Mouse (Mus musculus) embryonic facial prominence, embryonic 14.5 days (tissue): ENCODE measurements at regions not wholly inside any gene's neighbourhood (a gene's known extent, or its start where the extent isn't known, plus 50 kb on each side); places are given as distances from the start of the nearest gene placed in this dataset.

ENCODE experiments used
- ATAC-seq: fragments of 200-750 bp; cut with Nextera tagmentation; 2 replicates; pipeline ENCODE4 v1.8.0; 2017; ENCODE audit warnings: low read depth, moderate number of reproducible peaks, moderate TSS enrichment
- DNase-seq: peaks from one replicate; pipeline ENCODE4 v3.0.0-alpha.2; 2015; ENCODE audit warnings: low spot score
- H3K27ac ChIP-seq: fragments of 300-500 bp; sonication (generic); replicated peaks from 2 replicates; pipeline ENCODE4 v1.5.1; 2014; ENCODE audit warnings: low read depth, mild to moderate bottlenecking, low read length, moderate library complexity
- H3K27me3 ChIP-seq: fragments of 300-500 bp; sonication (generic); replicated peaks from 2 replicates; pipeline ENCODE4 v1.6.1; 2014; ENCODE audit warnings: low read length; ENCODE audit not compliant: control insufficient read depth, insufficient read depth
- H3K36me3 ChIP-seq: fragments of 300-500 bp; sonication (generic); 2 replicates; pipeline ENCODE4 v1.6.1; 2014; ENCODE audit warnings: low read length, mixed read lengths; ENCODE audit not compliant: control insufficient read depth, insufficient read depth
- H3K4me1 ChIP-seq: fragments of 300-500 bp; sonication (generic); 2 replicates; pipeline ENCODE4 v1.6.1; 2014; ENCODE audit warnings: antibody characterized with exemption, low read length; ENCODE audit not compliant: control insufficient read depth, insufficient read depth
- H3K4me2 ChIP-seq: fragments of 300-500 bp; sonication (generic); 2 replicates; pipeline ENCODE4 v1.6.1; 2014; ENCODE audit warnings: low read depth, mild to moderate bottlenecking, low read length, moderate library complexity, mixed read lengths
- H3K4me3 ChIP-seq: fragments of 300-500 bp; sonication (generic); 2 replicates; pipeline ENCODE4 v1.5.1; 2014; ENCODE audit warnings: low read depth, mild to moderate bottlenecking, low read length
- H3K9ac ChIP-seq: fragments of 300-500 bp; sonication (generic); 2 replicates; pipeline ENCODE4 v1.6.1; 2014; ENCODE audit warnings: low read depth, mild to moderate bottlenecking, low read length, moderate library complexity, mixed read lengths
- H3K9me3 ChIP-seq: fragments of 300-500 bp; sonication (generic); 2 replicates; pipeline ENCODE4 v1.6.1; 2016; ENCODE audit warnings: low read length; ENCODE audit not compliant: control insufficient read depth
- WGBS: fragments of 180-500 bp; shearing (Covaris S2); extraction: QIAGEN DNeasy Blood & Tissue Kit; methylation state at CpG from one replicate; pipeline ENCODE4 v1.1.7; 2014; 5-methylcytosine and 5-hydroxymethylcytosine counted together

GRCm38 (mm10) chr17:10112118-10112517, 207.5 kb downstream of the Qk start:
- Histone ChIP-seq H3K9me3 (no peaks in the 10 kb centered on the region), H3K27ac (no peak overlapping the region), H3K4me2 (no peak overlapping the region), H3K4me3 (no peak overlapping the region), H3K36me3 (no peaks in the 10 kb centered on the region), H3K9ac (no peak overlapping the region), H3K4me1 (no peaks in the 10 kb centered on the region), H3K27me3 (no peaks in the 10 kb centered on the region; the same call in 1 of the 2 replicates)
- DNase-seq, result no peak
- 89% methylated on average over 2 of the region's 2 CpGs for WGBS
- ATAC-seq, result no peak

- Histone ChIP-seq H3K36me3 (no peaks in the 10 kb centered on the region), H3K27me3 (no peaks in the 10 kb centered on the region; the same call in 1 of the 2 replicates), H3K27ac (no peak overlapping the region), H3K9ac (no peak overlapping the region), H3K4me2 (no peak overlapping the region), H3K4me3 (no peak overlapping the region), H3K4me1 (no peaks in the 10 kb centered on the region), H3K9me3 (no peaks in the 10 kb centered on the region)
- ATAC-seq (no peak), DNase-seq (no peak)
Measured at GRCm38 (mm10) chr17:10110375-10110675, 209.3 kb downstream of the Qk start.

GRCm38 (mm10) chr17:10109511-10110374, 209.9 kb downstream of the Qk start:
- H3K9me3 ChIP-seq, result no peaks in the 10 kb centered on the region
- H3K9ac ChIP-seq, result no peak overlapping the region
- no peak overlapping the region for H3K4me2 ChIP-seq
- no peak for ATAC-seq
- WGBS, result 58% methylated on average over 8 of the region's 8 CpGs
- DNase-seq, result no peak
- no peaks in the 10 kb centered on the region for H3K36me3 ChIP-seq
- H3K4me1 ChIP-seq, result no peaks in the 10 kb centered on the region
- no peak overlapping the region for H3K4me3 ChIP-seq
- no peak overlapping the region for H3K27ac ChIP-seq
- H3K27me3 ChIP-seq, result no peaks in the 10 kb centered on the region; the same call in 1 of the 2 replicates

GRCm38 (mm10) chr17:10105299-10105698, 214.4 kb downstream of the Qk start:
- no peak overlapping the region for H3K4me2 ChIP-seq
- H3K4me3 ChIP-seq, result no peak overlapping the region
- H3K36me3 ChIP-seq, result no peaks in the 10 kb centered on the region
- H3K9me3 ChIP-seq, result no peaks in the 10 kb centered on the region
- H3K9ac ChIP-seq, result no peak overlapping the region
- H3K27ac ChIP-seq, result no peak overlapping the region
- WGBS, result 65% methylated on average over 3 of the region's 3 CpGs
- DNase-seq (no peak), ATAC-seq (no peak; the same call in 1 of the 2 replicates)
- no peaks in the 10 kb centered on the region for H3K27me3 ChIP-seq
- H3K4me1 ChIP-seq, result no peaks in the 10 kb centered on the region

- Histone ChIP-seq H3K4me1 (peaks cover 8% of the 10 kb centered on the region), H3K4me3 (no peak overlapping the region), H3K27ac (no peak overlapping the region), H3K9me3 (no peaks in the 10 kb centered on the region), H3K27me3 (no peaks in the 10 kb centered on the region), H3K9ac (no peak overlapping the region), H3K4me2 (no peak overlapping the region), H3K36me3 (no peaks in the 10 kb centered on the region)
- peak; percentile 59 for DNase-seq
- peak; percentile 57; the same call in 1 of the 2 replicates for ATAC-seq
- 44% methylated on average over 4 of the region's 4 CpGs for WGBS
Measured at GRCm38 (mm10) chr17:10098199-10098598, 221.5 kb downstream of the Qk start.

GRCm38 (mm10) chr17:10097691-10098090, 222.0 kb downstream of the Qk start:
- Histone ChIP-seq H3K27me3 (no peaks in the 10 kb centered on the region), H3K36me3 (no peaks in the 10 kb centered on the region), H3K9me3 (no peaks in the 10 kb centered on the region), H3K9ac (no peak overlapping the region), H3K4me2 (no peak overlapping the region), H3K27ac (no peak overlapping the region), H3K4me3 (no peak overlapping the region), H3K4me1 (peaks cover 8% of the 10 kb centered on the region)
- DNase-seq, result no peak
- ATAC-seq, result no peak

GRCm38 (mm10) chr17:10095841-10096301, 223.8 kb downstream of the Qk start:
- DNase-seq, result peak; percentile 41
- Histone ChIP-seq H3K27me3 (no peaks in the 10 kb centered on the region), H3K36me3 (no peaks in the 10 kb centered on the region), H3K4me1 (peaks cover 8% of the 10 kb centered on the region), H3K4me2 (no peak overlapping the region), H3K27ac (no peak overlapping the region), H3K9ac (no peak overlapping the region), H3K9me3 (peaks cover 15% of the 10 kb centered on the region), H3K4me3 (no peak overlapping the region)
- WGBS, result 80% methylated on average over 3 of the region's 3 CpGs
- ATAC-seq, result no peak

- H3K4me3 ChIP-seq, result no peak overlapping the region
- H3K36me3 ChIP-seq, result no peaks in the 10 kb centered on the region
- WGBS, result 49% methylated on average over 3 of the region's 3 CpGs
- H3K4me2 ChIP-seq, result no peak overlapping the region
- no peak overlapping the region for H3K9ac ChIP-seq
- no peak for ATAC-seq
- no peak overlapping the region for H3K27ac ChIP-seq
- H3K9me3 ChIP-seq, result peaks cover 15% of the 10 kb centered on the region
- DNase-seq, result no peak
- H3K4me1 ChIP-seq, result peaks cover 8% of the 10 kb centered on the region
- H3K27me3 ChIP-seq, result no peaks in the 10 kb centered on the region
Measured at GRCm38 (mm10) chr17:10094108-10094521, 225.5 kb downstream of the Qk start.
